Mouse (Mus musculus) kidney, embryonic 14.5 days (tissue): ENCODE results near the gene Wwox. TPM values are rescaled to one million over a fixed set of nuclear protein-coding genes. Genes with fewer than 3 reads are reported as not detected.

Source experiments
- ATAC-seq: fragments of 200-750 bp; cut with Nextera tagmentation; 2 replicates; pipeline ENCODE4 v1.8.0; 2017; ENCODE audit warnings: moderate number of reproducible peaks, mild to moderate bottlenecking, moderate TSS enrichment, moderate library complexity; ENCODE audit not compliant: low FRiP score, low TSS enrichment
- H3K27ac ChIP-seq: fragments of 300-500 bp; sonication (generic); 2 replicates; pipeline ENCODE4 v1.5.1; 2014; ENCODE audit warnings: low read depth, mild to moderate bottlenecking, low read length, moderate library complexity, mixed read lengths
- H3K27me3 ChIP-seq: fragments of 300-500 bp; sonication (generic); 2 replicates; pipeline ENCODE4 v1.6.1; 2014; ENCODE audit warnings: mild to moderate bottlenecking, low read length; ENCODE audit not compliant: control insufficient read depth, insufficient read depth
- H3K36me3 ChIP-seq: fragments of 300-500 bp; sonication (generic); 2 replicates; pipeline ENCODE4 v1.6.1; 2014; ENCODE audit warnings: low read length, mixed read lengths; ENCODE audit not compliant: control insufficient read depth, insufficient read depth
- H3K4me1 ChIP-seq: fragments of 300-500 bp; sonication (generic); 2 replicates; pipeline ENCODE4 v1.6.1; 2014; ENCODE audit warnings: low read length, mixed read lengths; ENCODE audit not compliant: control insufficient read depth, insufficient read depth
- H3K4me2 ChIP-seq: fragments of 300-500 bp; sonication (generic); replicated peaks from 2 replicates; pipeline ENCODE4 v1.6.1; 2014; ENCODE audit warnings: low read depth, mild to moderate bottlenecking, low read length
- H3K4me3 ChIP-seq: fragments of 300-500 bp; sonication (generic); 2 replicates; pipeline ENCODE4 v1.5.1; 2014; ENCODE audit warnings: mild to moderate bottlenecking, low read length
- H3K9ac ChIP-seq: fragments of 300-500 bp; sonication (generic); 2 replicates; pipeline ENCODE4 v1.6.1; 2014; ENCODE audit warnings: low read depth, mild to moderate bottlenecking, low read length, moderate library complexity
- H3K9me3 ChIP-seq: fragments of 300-500 bp; sonication (generic); 2 replicates; pipeline ENCODE4 v1.6.1; 2016; ENCODE audit warnings: low read length; ENCODE audit not compliant: control insufficient read depth
- WGBS: fragments of 180-500 bp; shearing (Covaris S2); extraction: QIAGEN DNeasy Blood & Tissue Kit; methylation state at CpG from one replicate; pipeline ENCODE4 v1.1.7; 2014; 5-methylcytosine and 5-hydroxymethylcytosine counted together
- polyA plus RNA-seq: library from polyadenylated mRNA; unstranded; fragments of >200 nt; fragmentation: Nextera tagmentation; extraction: Ambion mirVana; gene quantifications from 2 replicates; pipeline ENCODE4 v1.2.1, GENCODE M21; 2014

The Wwox gene
- polyA plus RNA-seq, 1 experiment from 2014 or later: 17.0 TPM

- no peaks in the 10 kb centered on the region for H3K36me3 ChIP-seq
- H3K4me2 ChIP-seq: no peak overlapping the region
- no peak overlapping the region for H3K27ac ChIP-seq
- H3K4me1 ChIP-seq: no peaks in the 10 kb centered on the region
- no peak overlapping the region for H3K4me3 ChIP-seq
- WGBS: 68% methylated on average over 13 of the region's 13 CpGs
- no peak for ATAC-seq
- H3K9me3 ChIP-seq: no peaks in the 10 kb centered on the region
- no peaks in the 10 kb centered on the region for H3K27me3 ChIP-seq
- no peak overlapping the region for H3K9ac ChIP-seq
Measured at GRCm38 (mm10) chr8:114985996-114986395, 546.5 kb downstream of the Wwox start.

- no peak overlapping the region for H3K4me3 ChIP-seq
- H3K4me2 ChIP-seq: no peak overlapping the region
- H3K9me3 ChIP-seq: no peaks in the 10 kb centered on the region
- ATAC-seq: no peak
- no peak overlapping the region for H3K27ac ChIP-seq
- 85% methylated on average over 10 of the region's 10 CpGs for WGBS
- H3K4me1 ChIP-seq: no peaks in the 10 kb centered on the region; the same call in 1 of the 2 replicates
- no peaks in the 10 kb centered on the region for H3K36me3 ChIP-seq
- H3K27me3 ChIP-seq: no peaks in the 10 kb centered on the region
- no peak overlapping the region for H3K9ac ChIP-seq
Measured at GRCm38 (mm10) chr8:114986971-114987370, 547.5 kb downstream of the Wwox start.

GRCm38 (mm10) chr8:114990865-114991613 lies 551.6 kb downstream of the Wwox start:
- no peak overlapping the region for H3K4me2 ChIP-seq
- H3K4me1 ChIP-seq: no peaks in the 10 kb centered on the region; the same call in 1 of the 2 replicates
- no peak overlapping the region for H3K9ac ChIP-seq
- no peak overlapping the region for H3K4me3 ChIP-seq
- WGBS: 22% methylated on average over 13 of the region's 13 CpGs
- no peak overlapping the region for H3K27ac ChIP-seq
- no peaks in the 10 kb centered on the region for H3K27me3 ChIP-seq
- no peaks in the 10 kb centered on the region for H3K36me3 ChIP-seq
- 0 out of 2 replicates have a peak, but pooled peaks have one; percentile 20 for ATAC-seq
- H3K9me3 ChIP-seq: no peaks in the 10 kb centered on the region

- no peak for ATAC-seq
- Histone ChIP-seq H3K36me3 (no peaks in the 10 kb centered on the region), H3K27me3 (no peaks in the 10 kb centered on the region), H3K4me2 (no peak overlapping the region), H3K27ac (no peak overlapping the region; the same call in 1 of the 2 replicates), H3K9ac (no peak overlapping the region), H3K9me3 (peaks cover 8% of the 10 kb centered on the region; the same call in 1 of the 2 replicates), H3K4me1 (no peaks in the 10 kb centered on the region; the same call in 1 of the 2 replicates), H3K4me3 (no peak overlapping the region)
- 26% methylated on average over 11 of the region's 11 CpGs for WGBS
Measured at GRCm38 (mm10) chr8:115000736-115001135, 561.3 kb downstream of the Wwox start.

- Histone ChIP-seq H3K4me2 (no peak overlapping the region), H3K27ac (no peak overlapping the region), H3K9ac (no peak overlapping the region), H3K4me3 (no peak overlapping the region), H3K27me3 (no peaks in the 10 kb centered on the region), H3K9me3 (0 out of 2 replicates have a peak, but pooled peaks cover 4% of the 10 kb centered on the region), H3K4me1 (peaks cover 12% of the 10 kb centered on the region), H3K36me3 (no peaks in the 10 kb centered on the region)
- 98% methylated on average over 3 of the region's 3 CpGs for WGBS
- ATAC-seq: no peak
Measured at GRCm38 (mm10) chr8:115005021-115005420, 565.6 kb downstream of the Wwox start.

GRCm38 (mm10) chr8:115006561-115006960 lies 567.1 kb downstream of the Wwox start:
- Histone ChIP-seq H3K4me2 (no peak overlapping the region), H3K4me3 (no peak overlapping the region), H3K9me3 (0 out of 2 replicates have a peak, but pooled peaks cover 4% of the 10 kb centered on the region), H3K4me1 (peaks cover 18% of the 10 kb centered on the region), H3K27ac (no peak overlapping the region), H3K27me3 (no peaks in the 10 kb centered on the region), H3K9ac (no peak overlapping the region), H3K36me3 (no peaks in the 10 kb centered on the region)
- WGBS: 32% methylated on average over 8 of the region's 8 CpGs
- no peak for ATAC-seq

- H3K4me1 ChIP-seq: peaks cover 18% of the 10 kb centered on the region
- H3K9ac ChIP-seq: no peak overlapping the region
- no peak overlapping the region for H3K4me2 ChIP-seq
- no peak overlapping the region for H3K27ac ChIP-seq
- WGBS: 64% methylated on average over 7 of the region's 7 CpGs
- no peak overlapping the region for H3K4me3 ChIP-seq
- H3K9me3 ChIP-seq: no peaks in the 10 kb centered on the region
- H3K27me3 ChIP-seq: no peaks in the 10 kb centered on the region
- ATAC-seq: no peak
- H3K36me3 ChIP-seq: no peaks in the 10 kb centered on the region
Measured at GRCm38 (mm10) chr8:115007280-115007679, 567.8 kb downstream of the Wwox start.

- Histone ChIP-seq H3K36me3 (no peaks in the 10 kb centered on the region), H3K4me3 (no peak overlapping the region), H3K9ac (no peak overlapping the region), H3K4me1 (peaks cover 18% of the 10 kb centered on the region), H3K9me3 (no peaks in the 10 kb centered on the region), H3K27ac (no peak overlapping the region), H3K27me3 (no peaks in the 10 kb centered on the region), H3K4me2 (no peak overlapping the region)
- no peak for ATAC-seq
- WGBS: 88% methylated on average over 9 of the region's 9 CpGs
Measured at GRCm38 (mm10) chr8:115008624-115009620, 569.5 kb downstream of the Wwox start.
